Mouse (Mus musculus): ENCODE data around the gene Ccdc181. TPM values are rescaled to one million over a fixed set of nuclear protein-coding genes. Genes with fewer than 3 reads are reported as not detected.

The Ccdc181 gene
- total and polyA plus RNA-seq, 3 experiments = 11.0 to 15.8 TPM; not detected in 1

GRCm38 (mm10) chr1:164276552-164276951, 1.2 kb downstream of the Ccdc181 start:
- Histone ChIP-seq H3K79me2 (ENCODE audit: control insufficient read depth, insufficient read depth, low read length, poor library complexity) (no peaks in the 10 kb centered on the region; the same call in 1 of the 2 replicates), H3K9ac (ENCODE audit: control insufficient read depth, low read depth, low read length, poor library complexity, severe bottlenecking) (peak overlapping the region; percentile 82), H3K4me3 (ENCODE audit: control insufficient read depth in 1 of 2, insufficient read depth in 1 of 2, low read depth in 2 of 2, low read length in 2 of 2) (peak overlapping the region; percentile 31 to 79; a peak in 3 of 4 replicates), H3K27me3 (ENCODE audit: control insufficient read depth in 1 of 2, insufficient read depth in 2 of 2, low read length in 2 of 2) (no peaks in the 10 kb centered on the region), H3K36me3 (ENCODE audit: control insufficient read depth in 1 of 2, insufficient read depth in 2 of 2, low read length in 2 of 2) (peaks cover 0 to 6% of the 10 kb centered on the region in 2 experiments; a peak in 2 of 4 replicates), H3K4me1 (ENCODE audit: control insufficient read depth in 1 of 2, insufficient read depth in 2 of 2, low read length in 2 of 2) (peaks cover 0 to 6% of the 10 kb centered on the region in 2 experiments; a peak in 1 of 4 replicates), H3K9me3 (replicated peaks; ENCODE audit: insufficient read depth, low read length) (no peaks in the 10 kb centered on the region), H3K27ac (ENCODE audit: control insufficient read depth, low read depth, low read length) (peak overlapping the region; percentile 57)
- DNase-seq (ENCODE audit: low read depth, low spot score) = peak; percentile 87
- TF ChIP-seq CTCF (IDR thresholded peaks at IDR 0.05 in 2 of 3, conservative IDR thresholded peaks at IDR 0.05 in 1 of 3; ENCODE audit: control insufficient read depth in 1 of 3, insufficient read depth in 1 of 3, low read depth in 2 of 3, low read length in 3 of 3, poor library complexity in 1 of 3, severe bottlenecking in 1 of 3) (peak in 1 of 3 experiments; percentile 30; a peak in 2 of 6 replicates), NRF1 (IDR thresholded peaks at IDR 0.05; ENCODE audit: insufficient read depth, low read depth, low read length, poor library complexity, severe bottlenecking) (no peak), MEF2A (IDR thresholded peaks at IDR 0.05; ENCODE audit: extremely low read depth, insufficient replicate concordance, low read depth, low read length, poor library complexity, severe bottlenecking) (no peak), TBP (IDR thresholded peaks at IDR 0.05; ENCODE audit: low read depth, low read length) (peak; percentile 55; the same call in 1 of the 2 replicates), CHD2 (IDR thresholded peaks at IDR 0.05; ENCODE audit: low read length) (no peak), RAD21 (IDR thresholded peaks at IDR 0.05; ENCODE audit: low read depth, low read length) (no peak), ETS1 (IDR thresholded peaks at IDR 0.05; ENCODE audit: low read depth, low read length) (peak; percentile 60), NELFE (IDR thresholded peaks at IDR 0.05; ENCODE audit: low read depth, low read length) (no peak), POLR2AphosphoS2 (IDR thresholded peaks at IDR 0.05; ENCODE audit: low read length) (no peak), RCOR1 (IDR thresholded peaks at IDR 0.05; ENCODE audit: low read depth, low read length) (no peak), KAT2A (conservative IDR thresholded peaks at IDR 0.05; ENCODE audit: low read depth, low read length) (no peak), POLR2A (IDR thresholded peaks at IDR 0.05; ENCODE audit: control insufficient read depth in 1 of 2, insufficient read depth in 1 of 2, low read depth in 1 of 2, low read length in 2 of 2, poor library complexity in 1 of 2) (0 out of 4 replicates have a peak, but pooled peaks of 1 of the 2 experiments have one; percentile 25), BHLHE40 (IDR thresholded peaks at IDR 0.05; ENCODE audit: borderline replicate concordance, low read depth, low read length) (peak; percentile 6; the same call in 1 of the 2 replicates), ZNF384 (IDR thresholded peaks at IDR 0.05; ENCODE audit: low read depth, low read length) (no peak), ZC3H11A (IDR thresholded peaks at IDR 0.05; ENCODE audit: low read depth, low read length) (no peak), SIN3A (IDR thresholded peaks at IDR 0.05; ENCODE audit: low read length) (peak; percentile 91), E2F4 (IDR thresholded peaks at IDR 0.05; ENCODE audit: borderline replicate concordance, low read depth, low read length) (no peak), ELF1 (IDR thresholded peaks at IDR 0.05; ENCODE audit: low read depth, low read length) (peak; percentile 48; the same call in 1 of the 2 replicates), MYB (IDR thresholded peaks at IDR 0.05; ENCODE audit: low read depth, low read length) (peak; percentile 75), MAZ (IDR thresholded peaks at IDR 0.05; ENCODE audit: low read depth, low read length) (no peak), USF2 (IDR thresholded peaks at IDR 0.05; ENCODE audit: borderline replicate concordance in 1 of 2, insufficient read depth in 1 of 2, low read depth in 1 of 2, low read length in 2 of 2) (0 out of 4 replicates have a peak, but pooled peaks of 1 of the 2 experiments have one; percentile 28), EP300 (IDR thresholded peaks at IDR 0.05; ENCODE audit: low read depth in 1 of 2, low read length in 2 of 2) (peak; percentile 30 to 64; a peak in 2 of 4 replicates), MYC (IDR thresholded peaks at IDR 0.05; ENCODE audit: low read depth, low read length) (peak; percentile 83), MAX (IDR thresholded peaks at IDR 0.05; ENCODE audit: low read length) (peak; percentile 71), ZMIZ1 (IDR thresholded peaks at IDR 0.05; ENCODE audit: low read depth, low read length) (no peak), UBTF (IDR thresholded peaks at IDR 0.05; ENCODE audit: borderline replicate concordance, insufficient read depth, low read depth, low read length) (no peak), TAL1 (IDR thresholded peaks at IDR 0.05; ENCODE audit: low read length) (no peak), HCFC1 (IDR thresholded peaks at IDR 0.05; ENCODE audit: low read depth, low read length) (peak; percentile 74), USF1 (IDR thresholded peaks at IDR 0.05; ENCODE audit: low read depth, low read length) (peak; percentile 88), JUND (IDR thresholded peaks at IDR 0.05; ENCODE audit: low read depth, low read length) (0 out of 2 replicates have a peak, but pooled peaks have one; percentile 13), ZKSCAN1 (IDR thresholded peaks at IDR 0.05; ENCODE audit: low read depth, low read length) (no peak), TCF12 (IDR thresholded peaks at IDR 0.05; ENCODE audit: low read depth, low read length) (0 out of 2 replicates have a peak, but pooled peaks have one; percentile 33), GATA1 (IDR thresholded peaks at IDR 0.05; ENCODE audit: low read depth, low read length) (no peak), MAFK (IDR thresholded peaks at IDR 0.05; ENCODE audit: borderline replicate concordance, low read depth, low read length) (no peak), CHD1 (IDR thresholded peaks at IDR 0.05; ENCODE audit: low read depth, low read length) (peak; percentile 92; the same call in 1 of the 2 replicates), GABPA (IDR thresholded peaks at IDR 0.05; ENCODE audit: low read depth, low read length) (no peak), SMC3 (IDR thresholded peaks at IDR 0.05; ENCODE audit: low read depth, low read length) (no peak)

Measured in MEL (cell line).